Comparison of ENCODE assay signal across 18 mouse cellular contexts in the genomic region with DNA sequence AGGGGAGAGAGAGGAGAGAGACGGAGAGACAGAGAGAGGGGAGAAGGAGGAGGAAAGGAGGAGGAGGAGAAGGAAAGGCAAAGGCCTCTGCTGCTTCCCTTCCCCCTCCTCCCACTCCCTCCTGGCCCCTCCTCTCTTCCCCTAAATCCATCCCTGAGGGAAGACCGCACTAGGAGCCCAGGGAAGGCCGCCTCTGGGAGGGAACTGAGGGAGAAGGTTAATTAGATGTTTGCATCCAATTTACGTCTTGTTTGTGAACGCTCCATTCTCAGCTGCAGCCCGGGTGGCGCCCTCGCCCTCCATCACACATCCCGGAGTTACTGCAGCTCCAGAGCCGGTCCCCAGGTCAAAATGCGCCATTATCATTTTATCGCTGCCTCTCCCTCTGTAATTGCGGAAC. TPM values are rescaled to one million over a fixed set of nuclear protein-coding genes. Genes with fewer than 3 reads are reported as not detected.
DNase-seq lines count a peak whose midpoint lies in the region; ATAC-seq lines count a peak whose summit lies in the region.
"Had no signal": no experiment of that assay in that cellular context is flagged by ENCODE, and none has a peak within 500 bp of the region (broad histone marks: within the 10 kb centered on the region; RNA-seq: fewer than 3 reads in every experiment).

No protein-coding gene starts in this region.

- H3K4me2 ChIP-seq in forebrain, embryonic 16.5 days (ENCODE audit: low read length), result 0 out of 2 replicates have a peak overlapping the region, but pooled peaks have one; percentile 8
- H3K4me2 ChIP-seq in limb, embryonic 12.5 days, result peak overlapping the region; percentile 22
- peak overlapping the region; percentile 9; the same call in 1 of the 2 replicates for H3K4me2 ChIP-seq in neural tube, embryonic 11.5 days (ENCODE audit: low read depth)
- H3K4me2 ChIP-seq: heart, embryonic 15.5 days; intestine, embryonic 15.5 days had no signal

- no peaks in the 10 kb centered on the region for H3K9me3 ChIP-seq in embryonic facial prominence, embryonic 10.5 days
- H3K9me3 ChIP-seq in forebrain, embryonic 16.5 days (ENCODE audit: control insufficient read depth, low read length), result no peaks in the 10 kb centered on the region
- no peaks in the 10 kb centered on the region for H3K9me3 ChIP-seq in limb, embryonic 12.5 days
- no peaks in the 10 kb centered on the region for H3K9me3 ChIP-seq in neural tube, embryonic 11.5 days (ENCODE audit: control insufficient read depth, low read length)
- H3K9me3 ChIP-seq: heart, embryonic 15.5 days; intestine, embryonic 15.5 days had no signal

- peak overlapping the region; percentile 1; the same call in 1 of the 2 replicates for H3K27ac ChIP-seq in embryonic facial prominence, embryonic 10.5 days (replicated peaks)
- no peak overlapping the region for H3K27ac ChIP-seq in forebrain, embryonic 16.5 days (ENCODE audit: low read length)
- H3K27ac ChIP-seq in limb, embryonic 12.5 days, result no peak overlapping the region
- H3K27ac ChIP-seq in neural tube, embryonic 11.5 days (ENCODE audit: low read depth, low read length), result peak overlapping the region; percentile 54; the same call in 1 of the 2 replicates
- H3K27ac ChIP-seq: heart, embryonic 15.5 days; intestine, embryonic 15.5 days; macrophage; stomach, postnatal 0 days had no signal

- DNase-seq in embryonic facial prominence, embryonic 10.5 days (ENCODE audit: low spot score), result peak; percentile 32
- DNase-seq in neural tube, embryonic 11.5 days (ENCODE audit: low spot score), result peak; percentile 37
- no peak for DNase-seq in cerebellum, adult 18-20 months
- no peak for DNase-seq in cerebellum, adult 11 months
- no peak for DNase-seq in layer of hippocampus, adult 11-12 months (ENCODE audit: low spot score)
- no peak for DNase-seq in gastrocnemius, postnatal 14 days
- DNase-seq: cerebellum, adult 9-11 months; gastrocnemius, postnatal 10 days had no signal

- H3K9ac ChIP-seq in forebrain, embryonic 16.5 days (replicated peaks; ENCODE audit: low read depth, low read length), result 0 out of 2 replicates have a peak overlapping the region, but pooled peaks have one; percentile 30
- H3K9ac ChIP-seq in limb, embryonic 12.5 days (replicated peaks), result no peak overlapping the region
- H3K9ac ChIP-seq in neural tube, embryonic 11.5 days (ENCODE audit: low read length), result no peak overlapping the region
- H3K9ac ChIP-seq: heart, embryonic 15.5 days; intestine, embryonic 15.5 days had no signal

- ATAC-seq in forebrain, embryonic 16.5 days, result no peak
- no peak for ATAC-seq in limb, embryonic 12.5 days (ENCODE audit: insufficient number of reproducible peaks, insufficient read depth, low FRiP score, low TSS enrichment, low read depth)
- no peak for ATAC-seq in neural tube, embryonic 11.5 days (ENCODE audit: insufficient read depth, low FRiP score, low TSS enrichment)
- ATAC-seq: intestine, embryonic 15.5 days had no signal

- H3K36me3 ChIP-seq in embryonic facial prominence, embryonic 10.5 days (replicated peaks), result no peaks in the 10 kb centered on the region
- no peaks in the 10 kb centered on the region for H3K36me3 ChIP-seq in forebrain, embryonic 16.5 days (ENCODE audit: control insufficient read depth, insufficient read depth)
- H3K36me3 ChIP-seq in limb, embryonic 12.5 days, result no peaks in the 10 kb centered on the region
- no peaks in the 10 kb centered on the region for H3K36me3 ChIP-seq in neural tube, embryonic 11.5 days (ENCODE audit: control insufficient read depth, insufficient read depth, low read length)
- H3K36me3 ChIP-seq: heart, embryonic 15.5 days; intestine, embryonic 15.5 days had no signal

- peaks cover 31% of the 10 kb centered on the region for H3K4me1 ChIP-seq in embryonic facial prominence, embryonic 10.5 days
- H3K4me1 ChIP-seq in forebrain, embryonic 16.5 days (replicated peaks; ENCODE audit: control insufficient read depth, insufficient read depth, low read length), result peaks cover 10% of the 10 kb centered on the region
- H3K4me1 ChIP-seq in limb, embryonic 12.5 days (replicated peaks), result peaks cover 3% of the 10 kb centered on the region; the same call in 1 of the 2 replicates
- peaks cover 4% of the 10 kb centered on the region; the same call in 1 of the 2 replicates for H3K4me1 ChIP-seq in neural tube, embryonic 11.5 days (ENCODE audit: control insufficient read depth, insufficient read depth, low read length)
- H3K4me1 ChIP-seq: heart, embryonic 15.5 days; intestine, embryonic 15.5 days had no signal

- H3K27me3 ChIP-seq in embryonic facial prominence, embryonic 10.5 days (replicated peaks; ENCODE audit: low read depth, poor library complexity, severe bottlenecking), result peaks cover 99% of the 10 kb centered on the region
- peaks cover 18% of the 10 kb centered on the region for H3K27me3 ChIP-seq in forebrain, embryonic 16.5 days (replicated peaks; ENCODE audit: control insufficient read depth, insufficient read depth, low read length)
- H3K27me3 ChIP-seq in limb, embryonic 12.5 days, result peaks cover 96% of the 10 kb centered on the region
- H3K27me3 ChIP-seq in neural tube, embryonic 11.5 days (ENCODE audit: control insufficient read depth, insufficient read depth, low read length), result peaks cover 20% of the 10 kb centered on the region

- WGBS in embryonic facial prominence, embryonic 10.5 days, result 4% methylated on average over 13 of the region's 13 CpGs
- under 1% methylated on average over 13 of the region's 13 CpGs for WGBS in forebrain, embryonic 16.5 days
- 2% methylated on average over 12 of the region's 13 CpGs for WGBS in limb, embryonic 12.5 days
- 4% methylated on average over 13 of the region's 13 CpGs for WGBS in neural tube, embryonic 11.5 days

- intact Hi-C loops in gastrocnemius, postnatal 14 days (cut with DNase I; ENCODE audit: low total_unique reads), result no loop called here

- H3K4me3 ChIP-seq in embryonic facial prominence, embryonic 10.5 days, result peak overlapping the region; percentile 30; the same call in 1 of the 2 replicates
- H3K4me3 ChIP-seq in forebrain, embryonic 16.5 days (replicated peaks; ENCODE audit: low read length), result no peak overlapping the region
- no peak overlapping the region for H3K4me3 ChIP-seq in limb, embryonic 12.5 days (replicated peaks)
- no peak overlapping the region for H3K4me3 ChIP-seq in neural tube, embryonic 11.5 days (ENCODE audit: low read depth, low read length)
- H3K4me3 ChIP-seq: erythroblast, embryonic 14.5 days; heart, embryonic 15.5 days; intestine, embryonic 15.5 days had no signal

RNA-seq across cellular contexts. Expression of gene Lhx5, which starts 33.5 kb away (rescaled TPM):
- 3.1 and 4.7 TPM in 2 replicates for polyA plus RNA-seq in embryonic facial prominence, embryonic 10.5 days (2016; fragmentation: Nextera tagmentation; extraction: Ambion mirVana)
- 3.8 and 7.0 TPM in 2 replicates for polyA plus RNA-seq in forebrain, embryonic 16.5 days (2015; fragmentation: Nextera tagmentation; extraction: Ambion mirVana)
- not detected in 2 replicates for polyA plus RNA-seq in limb, embryonic 12.5 days (2016; fragmentation: Nextera tagmentation; extraction: Ambion mirVana)
- 29.9 and 31.2 TPM in 2 replicates for polyA plus RNA-seq in neural tube, embryonic 11.5 days (2014; fragmentation: Nextera tagmentation; extraction: Ambion mirVana)
- not detected for total RNA-seq in gastrocnemius, postnatal 14 days (2021)
- total RNA-seq: adrenal gland, postnatal 4 days; gastrocnemius, postnatal 10 days; layer of hippocampus, adult 18-20 months had no signal
- polyA plus RNA-seq: erythroblast, embryonic 14.5 days; heart, embryonic 15.5 days; intestine, embryonic 15.5 days; liver, embryonic 16.5 days; macrophage had no signal

Comparison
In these comparisons a context has a peak if more than half of its experiments do, and no peak if none do; other contexts are left out.
1. DNase-seq: peak in embryonic facial prominence, embryonic 10.5 days (single experiment) and neural tube, embryonic 11.5 days (single experiment); none in cerebellum, adult 18-20 months (0 of 2), cerebellum, adult 11 months (single experiment), layer of hippocampus, adult 11-12 months (single experiment) and gastrocnemius, postnatal 14 days (single experiment).
2. H3K27ac ChIP-seq: peak in embryonic facial prominence, embryonic 10.5 days (single experiment) and neural tube, embryonic 11.5 days (single experiment); none in forebrain, embryonic 16.5 days (single experiment) and limb, embryonic 12.5 days (single experiment).
3. Peak in every context shown above with its lines, with median percentiles within 50 percentile points of each other: H3K4me2 ChIP-seq.